Mouse (Mus musculus) neutrophil, adult 5-6 weeks (primary cell): Measurements from ENCODE around the gene Sorcs3. TPM values are rescaled to one million over a fixed set of nuclear protein-coding genes. Genes with fewer than 3 reads are reported as not detected.

Source experiments
- ATAC-seq: fragments of 151-379, 151-347 bp; 2 replicates; pipeline ENCODE4 v1.8.0; 2017; ENCODE audit warnings: mild to moderate bottlenecking, moderate TSS enrichment; ENCODE audit not compliant: insufficient number of reproducible peaks, poor library complexity, low FRiP score, severe bottlenecking; ENCODE audit errors: extremely low read depth
- total RNA-seq: library from RNA; stranded (forward); fragments of 200-1000 nt; gene quantifications from 2 replicates; pipeline ENCODE4 v1.2.3, GENCODE M21; 2017

Gene Sorcs3
- total RNA-seq, 1 experiment from 2014 or later, result not detected

- ATAC-seq, result no peak
Observed at GRCm38 (mm10) chr19:48469791-48470410, 264.1 kb downstream of the Sorcs3 start.

DNA sequence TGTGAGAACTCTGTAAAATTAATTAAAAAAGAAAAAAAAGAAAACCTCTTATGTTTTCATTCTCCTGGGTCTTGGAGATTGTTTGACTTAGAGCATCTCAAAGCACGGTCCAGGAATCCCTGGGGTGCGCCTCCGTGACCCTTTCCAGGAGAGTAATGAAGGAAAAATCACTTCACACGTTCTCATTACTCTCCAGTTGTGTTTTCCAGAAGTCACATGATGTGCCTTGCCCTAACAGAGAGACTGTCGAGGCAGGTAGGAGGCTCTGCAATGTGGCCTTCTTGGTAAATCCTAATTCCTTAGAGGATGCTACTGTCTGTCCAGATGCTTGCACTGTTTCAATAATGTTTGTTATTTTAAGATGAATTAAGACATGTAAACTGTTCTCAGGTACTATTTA, 266.1 kb downstream of the Sorcs3 start:
- no peak for ATAC-seq

- no peak for ATAC-seq
Observed at GRCm38 (mm10) chr19:48475784-48476410, 270.1 kb downstream of the Sorcs3 start.

DNA sequence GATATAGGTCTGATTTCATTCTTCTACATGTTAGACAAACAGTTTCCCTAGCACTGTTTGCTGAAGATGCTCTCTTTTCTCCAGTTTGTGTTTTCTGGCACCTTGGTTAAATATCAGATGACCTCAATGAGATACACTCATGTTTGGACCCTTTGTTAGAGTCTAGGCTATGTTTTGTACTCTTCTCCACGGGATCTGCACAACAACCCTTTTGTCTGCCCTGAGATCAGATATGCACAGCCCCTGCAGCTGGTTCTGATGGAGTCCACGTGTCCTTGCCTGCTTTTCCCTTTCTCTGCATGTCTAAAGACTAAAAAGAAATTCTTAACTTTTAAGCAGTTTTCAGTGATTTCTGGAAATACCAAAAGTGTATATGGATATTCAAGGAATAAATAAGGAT, 273.0 kb downstream of the Sorcs3 start:
- ATAC-seq, result no peak

DNA sequence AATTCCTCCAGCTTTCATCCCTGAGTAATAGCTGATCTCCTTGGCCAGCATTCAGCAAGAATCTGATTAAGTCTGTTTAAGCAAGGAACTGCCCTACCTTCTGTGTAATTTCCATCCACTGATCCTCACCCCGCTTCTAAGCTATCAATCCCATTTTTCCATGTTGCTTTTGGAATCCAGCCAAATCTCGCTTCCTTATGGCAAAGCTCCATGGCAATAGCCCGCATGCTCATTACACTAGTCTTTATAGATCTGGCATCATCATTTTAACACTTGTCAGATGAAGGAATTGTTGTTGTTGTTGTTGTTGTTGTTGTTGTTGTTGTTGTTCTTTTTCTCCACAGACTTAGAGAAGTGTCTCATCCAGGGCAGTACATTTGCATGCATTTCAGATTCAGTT, 277.1 kb downstream of the Sorcs3 start:
- no peak for ATAC-seq

DNA sequence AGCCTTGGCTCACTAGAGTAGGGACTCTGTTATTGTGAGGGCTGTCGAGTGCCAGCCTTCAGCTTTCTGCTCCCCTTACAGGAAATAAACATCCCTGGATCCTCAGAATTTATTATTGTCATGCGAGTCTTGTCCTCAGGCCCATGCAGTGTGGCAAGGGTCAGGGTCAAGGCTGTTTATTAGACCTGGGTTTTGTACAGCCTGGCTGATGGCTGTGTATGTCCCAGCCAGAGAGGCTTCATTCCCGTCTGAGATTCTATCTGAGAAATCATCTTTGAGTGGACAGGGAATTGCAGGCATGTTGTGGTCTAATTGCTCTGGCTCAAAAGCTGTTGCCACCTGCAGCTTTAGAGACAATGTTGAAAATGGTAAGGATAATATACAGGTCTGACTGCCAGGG, 285.3 kb downstream of the Sorcs3 start:
- no peak for ATAC-seq

DNA sequence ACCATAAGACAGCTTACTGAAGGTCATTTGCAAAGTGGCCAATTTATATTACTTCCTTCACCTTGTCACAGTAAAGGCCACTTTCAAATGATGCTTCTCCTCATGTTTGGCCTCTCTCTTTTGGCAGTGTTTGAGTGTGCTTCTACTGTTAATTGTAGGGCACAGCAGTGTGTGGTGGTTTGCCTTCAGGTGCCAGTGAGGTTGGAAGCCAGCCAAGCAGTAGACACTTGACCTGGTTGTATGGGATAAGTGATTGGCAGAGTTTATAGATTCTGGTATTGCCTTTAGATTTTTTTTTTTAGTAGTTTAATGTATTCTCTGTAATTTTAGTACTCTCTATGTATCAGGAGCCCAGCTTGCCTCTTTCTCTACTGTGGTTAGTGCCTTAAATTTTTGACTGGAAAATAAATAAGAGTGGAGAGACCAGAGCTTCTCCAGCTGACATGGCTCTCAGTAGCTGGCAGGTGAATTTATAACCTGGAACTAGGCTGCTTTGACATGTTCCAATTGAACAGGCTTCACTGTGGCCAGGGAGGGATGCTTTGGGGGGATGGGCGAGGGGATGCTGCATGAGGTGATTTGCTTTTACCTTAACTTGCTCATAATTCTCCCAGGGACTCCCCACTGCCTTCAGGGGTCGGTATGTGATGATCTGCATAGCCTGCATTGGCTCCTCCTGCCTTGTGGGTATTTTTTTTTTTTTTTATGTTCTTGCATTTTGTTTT, 298.2 kb downstream of the Sorcs3 start:
- ATAC-seq, result no peak

GRCm38 (mm10) chr19:48523803-48524202, 318.0 kb downstream of the Sorcs3 start:
- no peak for ATAC-seq

- no peak for ATAC-seq
Observed at GRCm38 (mm10) chr19:48524527-48525214, 318.8 kb downstream of the Sorcs3 start.

DNA sequence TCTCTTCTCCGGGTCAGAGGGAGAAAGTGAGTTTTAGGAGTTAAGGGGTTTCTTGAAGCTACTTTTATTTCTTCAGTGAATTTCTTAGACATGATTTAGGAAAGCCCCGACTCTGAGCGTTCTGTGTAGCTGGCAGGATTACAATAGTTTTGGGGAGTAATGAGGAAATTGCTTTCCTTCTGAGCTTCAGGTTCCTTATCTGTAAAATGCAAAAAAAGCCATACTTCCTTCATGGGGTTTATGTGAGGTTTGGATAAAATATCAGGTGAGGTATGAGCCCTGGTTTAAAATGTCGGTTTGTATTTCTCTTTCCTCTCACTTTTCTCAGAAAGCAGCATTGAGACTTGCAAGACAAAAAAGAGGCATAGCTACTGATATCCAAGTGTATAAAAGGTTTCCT, 327.8 kb downstream of the Sorcs3 start:
- no peak for ATAC-seq

DNA sequence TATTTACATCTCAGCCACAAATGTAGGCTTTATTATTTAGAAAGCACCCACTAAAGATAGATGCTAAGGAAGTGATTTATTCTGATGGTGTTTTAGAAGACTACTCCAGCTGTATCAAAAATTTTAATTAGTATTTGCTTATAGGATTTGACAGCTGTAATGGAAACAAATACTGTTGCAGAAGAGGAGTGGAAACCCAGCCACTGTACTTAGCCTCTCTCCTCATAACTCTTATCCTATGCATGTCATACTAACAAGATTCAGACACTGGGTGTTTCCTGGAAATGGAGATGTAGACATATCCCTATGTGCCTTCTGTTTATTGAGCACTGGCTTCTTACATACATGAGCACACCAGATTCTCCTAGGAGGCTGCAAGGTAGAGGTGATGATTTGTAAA, 338.5 kb downstream of the Sorcs3 start:
- ATAC-seq, result no peak

DNA sequence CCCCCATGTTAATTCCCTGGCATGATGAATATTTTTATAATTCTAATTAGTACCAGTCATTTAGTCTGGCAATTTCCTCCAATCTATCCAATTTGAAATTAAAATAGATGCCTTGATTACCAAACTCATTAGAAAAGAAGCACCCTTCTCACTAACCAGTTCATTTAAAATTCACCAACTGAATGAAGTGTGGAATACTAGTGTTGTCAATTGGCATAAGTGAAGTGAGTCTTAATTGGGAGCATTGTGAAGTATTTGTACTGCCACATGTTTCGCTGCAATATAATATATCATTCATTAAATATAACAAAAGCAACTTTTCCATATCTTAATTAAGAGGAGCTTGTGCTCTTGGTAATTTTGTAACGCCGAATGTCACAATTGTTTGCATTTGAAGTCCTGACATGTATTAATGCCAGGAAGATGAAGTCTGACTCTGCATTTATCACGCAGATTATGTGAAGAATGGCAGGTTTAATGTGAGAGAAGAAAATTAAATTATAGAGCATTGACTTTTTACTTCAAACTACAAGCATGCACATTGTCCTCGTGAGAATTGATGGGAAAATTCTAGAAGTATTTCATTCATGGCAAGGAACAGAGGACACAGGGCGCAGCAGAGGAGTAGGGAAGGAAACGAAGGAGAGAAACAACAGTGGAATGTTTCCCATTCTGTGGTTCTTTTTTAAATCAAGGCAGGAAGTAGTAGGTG, 339.8 kb downstream of the Sorcs3 start:
- no peak for ATAC-seq

GRCm38 (mm10) chr19:48546133-48546448, 340.3 kb downstream of the Sorcs3 start:
- no peak for ATAC-seq

DNA sequence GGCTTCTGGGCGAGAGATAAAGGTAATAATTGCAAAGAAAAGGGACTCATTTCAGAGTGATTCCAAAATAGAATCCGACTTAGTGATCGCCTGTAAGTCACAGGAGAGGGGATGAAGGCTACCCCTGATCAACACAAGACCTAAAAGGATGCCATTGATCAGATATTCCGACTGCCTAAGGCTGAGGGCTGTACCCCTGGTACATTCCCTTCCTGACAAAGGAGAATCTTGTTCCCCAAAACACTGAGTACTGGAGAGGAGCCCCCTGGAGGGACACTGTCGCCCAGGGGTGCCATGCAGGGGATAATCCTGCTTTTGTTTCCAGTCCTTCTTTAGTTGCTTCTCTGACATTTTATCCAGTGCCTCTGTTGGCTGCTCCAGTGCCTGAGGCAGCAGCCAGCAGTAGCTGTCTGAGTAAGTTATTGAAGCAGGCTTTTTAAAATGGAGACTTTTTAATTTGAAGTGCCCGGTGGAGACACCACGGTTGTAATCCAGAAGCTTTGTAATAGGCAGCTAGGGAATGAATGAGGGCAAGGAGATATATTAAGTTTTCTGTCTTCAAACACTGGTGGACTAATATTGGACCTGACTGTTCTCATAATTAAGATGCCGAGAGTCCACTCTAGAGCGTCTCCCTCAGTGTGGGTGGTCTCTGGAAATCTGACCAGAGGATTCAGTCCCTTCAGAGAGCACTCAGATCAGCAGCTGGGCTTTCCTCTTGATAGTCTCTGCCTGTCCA, 342.5 kb downstream of the Sorcs3 start:
- no peak for ATAC-seq

DNA sequence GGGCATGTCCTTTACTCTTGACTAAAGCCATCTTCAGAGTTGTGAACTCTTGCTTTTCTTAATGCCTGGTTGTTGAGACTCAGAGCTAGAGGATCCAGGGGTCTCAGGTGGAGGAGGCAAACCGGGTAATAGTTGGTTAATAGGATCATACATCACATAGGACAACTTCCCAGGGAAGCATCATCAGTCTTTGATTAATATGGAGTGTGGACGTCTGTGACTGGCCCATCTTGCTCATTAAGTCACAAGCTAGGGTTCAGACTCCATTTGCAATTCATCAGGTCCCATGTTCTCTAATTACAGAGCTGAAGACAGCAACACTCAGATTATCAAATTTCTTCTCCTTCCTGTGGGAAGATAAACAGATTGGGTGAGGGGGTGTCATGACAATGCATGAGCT, 353.6 kb downstream of the Sorcs3 start:
- no peak for ATAC-seq

DNA sequence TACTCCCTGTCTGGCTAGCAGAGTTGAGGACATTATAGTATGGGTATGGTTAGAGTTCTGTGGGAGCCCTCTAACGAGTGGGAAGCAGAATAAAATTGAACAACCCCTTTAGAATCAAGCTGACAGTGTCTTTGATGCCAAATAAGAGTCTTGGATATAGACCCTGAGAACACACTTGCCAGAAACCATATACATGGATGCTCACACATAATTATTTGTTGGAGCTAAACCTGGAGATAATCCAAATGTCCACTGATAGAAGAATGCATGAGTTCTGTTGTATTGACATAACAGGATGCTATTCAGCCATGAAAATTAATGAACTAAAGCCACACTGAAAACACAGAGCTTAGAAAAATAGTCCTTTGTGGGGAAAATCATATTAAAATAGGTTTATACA, 369.9 kb downstream of the Sorcs3 start:
- no peak for ATAC-seq

DNA sequence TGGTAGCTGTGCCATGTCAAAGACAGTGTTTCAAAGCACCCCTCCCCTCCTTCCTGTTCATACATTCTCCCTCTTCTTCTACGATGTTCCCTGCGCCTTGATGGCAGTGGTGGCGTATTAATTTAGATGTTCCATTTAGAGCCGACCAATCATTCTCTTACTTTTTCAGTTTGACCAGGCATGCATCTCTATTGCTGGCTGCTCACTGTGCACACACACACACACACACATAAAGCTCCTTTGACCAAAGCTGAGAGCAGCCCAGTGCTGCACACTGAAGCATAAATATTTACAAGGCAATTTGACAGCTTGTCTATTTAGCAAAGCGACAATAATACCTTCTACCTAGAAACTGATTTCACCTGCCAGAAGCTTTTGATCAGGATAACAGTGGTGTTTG, 371.3 kb downstream of the Sorcs3 start:
- no peak for ATAC-seq

DNA sequence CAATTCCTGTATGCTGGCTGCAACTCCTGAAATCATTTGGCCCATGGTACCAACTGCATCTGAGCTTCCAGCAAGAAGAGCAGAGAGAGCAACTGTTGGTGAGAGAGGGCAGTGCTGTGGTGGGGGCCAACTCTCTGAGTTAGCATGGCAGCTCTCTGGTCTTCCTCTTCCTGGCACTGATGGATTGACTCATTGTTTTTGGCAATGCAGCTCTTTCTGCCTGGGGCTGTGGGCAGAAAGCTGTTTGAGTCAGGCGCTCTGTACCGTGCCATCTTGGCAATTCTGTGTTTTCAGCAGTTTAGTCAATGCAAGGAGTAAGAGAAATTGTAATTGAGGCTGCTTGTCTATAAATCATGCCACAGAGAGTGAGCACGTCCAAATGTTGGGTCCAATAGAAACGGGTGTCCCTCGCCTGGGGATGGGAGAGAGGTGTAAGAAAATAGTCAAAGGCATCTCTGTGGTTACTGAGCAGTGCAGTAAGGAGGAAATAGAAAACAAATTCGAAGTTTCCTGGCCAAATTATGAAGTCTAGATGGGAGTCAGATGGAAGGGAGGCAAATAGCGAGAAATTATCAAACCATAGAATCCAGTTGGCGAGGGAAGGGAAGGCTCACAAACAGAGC, 379.2 kb downstream of the Sorcs3 start:
- ATAC-seq, result no peak
